Mouse (Mus musculus) splenic B cell, adult 2 months (primary cell): ENCODE results near the gene Tbc1d9b.

Experiments used
- DNase-seq: peaks from one replicate; pipeline ENCODE4 v3.0.0-alpha.2; 2011; ENCODE audit warnings: low read depth, low spot score
- H3K27me3 ChIP-seq: 2 replicates; pipeline ENCODE4 v1.6.1; 2012; ENCODE audit warnings: mild to moderate bottlenecking, low read length, moderate library complexity, mixed read lengths; ENCODE audit not compliant: control insufficient read depth, poor library complexity, insufficient read depth, severe bottlenecking
- H3K36me3 ChIP-seq: 2 replicates; pipeline ENCODE4 v1.6.1; 2012; ENCODE audit warnings: mild to moderate bottlenecking, low read length, moderate library complexity, mixed read lengths; ENCODE audit not compliant: control insufficient read depth, poor library complexity, insufficient read depth, severe bottlenecking

Gene Tbc1d9b

DNA sequence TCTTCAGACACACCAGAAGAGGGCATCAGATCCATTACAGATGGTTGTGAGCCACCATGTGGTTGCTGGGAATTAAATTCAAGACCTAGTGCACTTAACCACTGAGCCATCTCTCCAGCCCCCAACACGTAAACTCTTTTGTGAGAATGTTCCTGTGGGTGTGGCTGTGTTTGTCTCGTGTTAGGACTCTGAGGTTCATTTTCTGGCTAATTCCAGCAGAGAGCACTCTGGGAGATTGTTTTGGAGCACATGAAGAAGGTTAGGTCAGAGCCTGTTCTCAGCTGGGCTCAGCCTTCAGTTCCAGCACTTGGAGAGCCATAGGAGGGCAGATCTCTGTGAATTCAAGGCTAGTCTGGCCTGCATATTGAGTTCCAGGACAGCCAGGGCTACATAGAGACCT is 88.6 kb downstream of the Tbc1d9b start:
- H3K36me3 ChIP-seq, result no peaks in the 10 kb centered on the region

More for the DNA sequence above, 88.6 kb downstream of the Tbc1d9b start:
- H3K27me3 ChIP-seq, result no peaks in the 10 kb centered on the region
- DNase-seq, result no peak
